Mouse (Mus musculus) urinary bladder, adult 2 months (tissue): ENCODE data around the gene Ninj2. TPM values are rescaled to one million over a fixed set of nuclear protein-coding genes. Genes with fewer than 3 reads are reported as not detected.

ENCODE experiments used
- DNase-seq: peaks from one replicate; pipeline ENCODE4 v3.0.0; 2022; ENCODE audit warnings: low spot score
- polyA plus RNA-seq: library from polyadenylated mRNA; depleted of rRNA; stranded (reverse); fragments of >200 nt; gene quantifications from 2 replicates; pipeline ENCODE4 v1.2.3, GENCODE M21; 2012

Gene Ninj2
- polyA plus RNA-seq, 1 experiment = 0.10 TPM

GRCm38 (mm10) chr6:120179044-120179755 lies 86.0 kb downstream of the Ninj2 start:
- no peak for DNase-seq

- no peak for DNase-seq
Observed at GRCm38 (mm10) chr6:120179756-120180206, 86.6 kb downstream of the Ninj2 start.

- DNase-seq = no peak
Observed at GRCm38 (mm10) chr6:120180492-120180891, 87.3 kb downstream of the Ninj2 start.

GRCm38 (mm10) chr6:120182160-120182559 lies 89.0 kb downstream of the Ninj2 start:
- DNase-seq = no peak

GRCm38 (mm10) chr6:120183771-120184170 lies 90.6 kb downstream of the Ninj2 start:
- DNase-seq = no peak

- no peak for DNase-seq
Observed at GRCm38 (mm10) chr6:120185012-120185730, 92.0 kb downstream of the Ninj2 start.

GRCm38 (mm10) chr6:120185756-120186155 lies 92.6 kb downstream of the Ninj2 start:
- no peak for DNase-seq

GRCm38 (mm10) chr6:120186594-120186993 lies 93.4 kb downstream of the Ninj2 start:
- no peak for DNase-seq

GRCm38 (mm10) chr6:120187587-120188176 lies 94.5 kb downstream of the Ninj2 start:
- no peak for DNase-seq

- DNase-seq = no peak
Observed at GRCm38 (mm10) chr6:120188376-120189235, 95.5 kb downstream of the Ninj2 start.

GRCm38 (mm10) chr6:120189287-120189686 lies 96.1 kb downstream of the Ninj2 start:
- DNase-seq = no peak

GRCm38 (mm10) chr6:120190365-120190764 lies 97.2 kb downstream of the Ninj2 start:
- DNase-seq = no peak

- no peak for DNase-seq
Observed at GRCm38 (mm10) chr6:120190912-120191311, 97.8 kb downstream of the Ninj2 start.

GRCm38 (mm10) chr6:120191396-120192170 lies 98.4 kb downstream of the Ninj2 start:
- DNase-seq = no peak

- peak; percentile 52 for DNase-seq
Observed at GRCm38 (mm10) chr6:120192211-120192870, 99.2 kb downstream of the Ninj2 start.

- DNase-seq = no peak
Observed at GRCm38 (mm10) chr6:120193174-120193573, 100.0 kb downstream of the Ninj2 start.

- no peak for DNase-seq
Observed at GRCm38 (mm10) chr6:120193793-120194192, 100.6 kb downstream of the Ninj2 start.

- DNase-seq = no peak
Observed at GRCm38 (mm10) chr6:120194305-120194704, 101.2 kb downstream of the Ninj2 start.

- DNase-seq = no peak
Observed at GRCm38 (mm10) chr6:120194963-120195362, 101.8 kb downstream of the Ninj2 start.

GRCm38 (mm10) chr6:120196837-120197236 lies 103.7 kb downstream of the Ninj2 start:
- DNase-seq = no peak
